Mouse (Mus musculus): ENCODE results near the gene Polr1d. TPM values are rescaled to one million over a fixed set of nuclear protein-coding genes. Genes with fewer than 3 reads are reported as not detected.

The Polr1d gene
- polyA plus RNA-seq, 1 experiment, result 223 TPM

DNA sequence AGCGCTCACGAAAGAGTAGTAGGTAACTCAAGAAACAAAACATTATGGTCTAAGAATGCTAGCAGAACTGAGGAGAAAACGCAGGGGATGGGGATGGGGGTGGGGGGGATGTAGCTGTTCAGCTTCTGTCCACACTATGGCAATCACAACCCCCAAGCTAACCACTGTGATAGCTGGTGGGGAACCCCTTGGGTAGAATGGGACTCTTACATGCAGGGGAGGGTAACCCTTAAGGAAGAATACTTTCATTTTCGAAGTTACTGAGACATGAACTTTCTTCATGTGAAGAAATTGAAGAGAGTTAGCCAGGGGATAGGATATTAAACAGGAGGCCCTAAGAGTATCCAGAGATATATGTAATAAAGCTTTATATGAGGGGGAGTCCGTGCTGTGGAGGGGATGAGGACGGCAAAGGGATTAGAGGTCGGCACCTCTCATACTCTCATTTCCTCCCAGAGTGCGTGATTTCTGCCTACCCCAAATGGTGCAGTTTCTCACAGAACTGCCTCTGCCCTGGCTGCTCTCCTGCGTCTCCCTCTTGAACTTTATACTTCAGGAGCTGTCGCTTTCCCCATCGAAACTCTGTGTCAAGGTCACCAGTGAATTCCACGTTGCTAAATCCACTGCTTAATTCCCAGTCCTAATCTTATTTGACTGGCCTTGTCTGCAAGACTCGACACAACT, 25.9 kb upstream of the Polr1d start:
- Histone ChIP-seq H3K4me1 (ENCODE audit: control insufficient read depth, insufficient read depth, insufficient read length, low read length) (peaks cover 53% of the 10 kb centered on the region), H3K27ac (replicated peaks; ENCODE audit: low read depth, low read length) (peak overlapping the region; percentile 97), H3K4me3 (ENCODE audit: insufficient read depth, low read depth, low read length) (peak overlapping the region; percentile 38)

DNA sequence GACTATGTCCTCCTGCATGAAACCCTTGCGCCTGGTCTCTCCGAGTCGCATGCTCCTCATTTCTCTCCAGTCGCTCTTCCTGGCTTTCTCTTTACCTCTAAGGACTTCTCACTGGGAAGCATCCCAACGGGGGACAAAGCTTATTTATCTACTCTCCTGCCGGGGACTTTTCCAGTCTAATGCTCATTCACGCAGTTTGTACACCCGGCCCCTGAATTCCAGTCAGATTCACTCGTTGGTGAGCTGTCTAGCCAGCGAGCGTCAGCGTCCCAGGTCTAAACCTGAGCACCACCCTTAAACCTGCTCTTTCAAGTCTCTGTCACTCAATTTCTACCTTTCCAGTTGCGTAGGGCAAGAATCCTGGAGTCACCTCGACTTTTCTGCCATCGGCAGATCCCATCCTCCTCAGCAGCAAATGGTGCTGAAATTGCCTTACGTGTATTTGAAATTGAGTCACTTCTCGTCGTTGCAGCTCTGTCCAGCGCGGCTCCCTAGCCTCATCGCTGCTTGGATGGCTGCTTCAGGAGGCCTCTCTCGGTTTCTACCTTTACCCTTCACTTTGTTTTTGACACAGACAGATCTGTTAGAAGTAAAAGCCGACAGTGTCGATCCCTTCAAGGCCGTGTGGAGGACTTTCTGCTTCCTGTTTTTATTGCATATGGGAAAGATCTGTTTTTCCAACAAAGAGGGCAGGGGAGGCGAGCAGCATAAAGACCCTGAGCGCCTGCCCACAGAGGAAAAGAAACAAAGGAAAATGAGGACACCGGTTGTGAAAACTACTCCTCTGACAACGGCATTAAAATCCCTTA, 25.1 kb upstream of the Polr1d start:
- Histone ChIP-seq H3K27ac (replicated peaks; ENCODE audit: low read depth, low read length) (peak overlapping the region; percentile 97), H3K4me1 (ENCODE audit: control insufficient read depth, insufficient read depth, insufficient read length, low read length) (peaks cover 55% of the 10 kb centered on the region), H3K4me3 (ENCODE audit: insufficient read depth, low read depth, low read length) (peak overlapping the region; percentile 38)

DNA sequence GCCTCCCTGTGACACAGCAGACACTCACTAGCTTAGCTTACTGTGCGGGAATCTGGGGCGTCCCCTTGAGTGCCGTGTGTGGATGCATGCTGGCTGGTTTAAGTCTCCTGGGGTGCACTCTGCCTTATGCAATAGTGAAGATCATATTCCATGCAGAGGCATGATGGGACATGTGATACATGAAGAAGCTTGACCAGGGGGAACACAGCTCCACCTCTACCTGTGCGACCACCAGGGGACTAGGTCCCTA, 24.6 kb upstream of the Polr1d start:
- H3K27ac ChIP-seq (replicated peaks; ENCODE audit: low read depth, low read length), result peak overlapping the region; percentile 97
- H3K4me1 ChIP-seq (ENCODE audit: control insufficient read depth, insufficient read depth, insufficient read length, low read length), result peaks cover 56% of the 10 kb centered on the region
- peak overlapping the region; percentile 38; the same call in 1 of the 2 replicates for H3K4me3 ChIP-seq (ENCODE audit: insufficient read depth, low read depth, low read length)

DNA sequence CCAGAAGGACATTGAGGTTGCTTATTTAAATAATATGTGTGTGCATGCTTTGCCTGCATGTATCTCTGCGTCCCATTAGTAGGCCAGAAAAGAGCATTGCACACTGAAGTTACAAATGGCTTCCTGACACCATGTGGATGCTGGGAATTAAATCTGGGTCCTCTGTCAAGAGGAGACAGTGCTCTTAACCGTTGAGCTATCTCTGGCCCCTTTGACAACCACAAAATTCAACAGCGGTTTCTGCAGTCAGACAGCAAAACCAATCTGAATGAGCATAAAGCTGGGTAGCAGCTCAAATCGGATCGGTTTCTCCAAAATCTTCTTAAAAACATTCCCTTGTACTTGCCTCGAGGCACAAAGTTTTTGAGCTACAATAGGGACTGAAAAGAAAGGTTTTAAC, 23.8 kb upstream of the Polr1d start:
- peaks cover 57% of the 10 kb centered on the region for H3K4me1 ChIP-seq (ENCODE audit: control insufficient read depth, insufficient read depth, insufficient read length, low read length)
- peak overlapping the region; percentile 2; the same call in 1 of the 2 replicates for H3K27ac ChIP-seq (replicated peaks; ENCODE audit: low read depth, low read length)
- H3K4me3 ChIP-seq (ENCODE audit: insufficient read depth, low read depth, low read length), result no peak overlapping the region

DNA sequence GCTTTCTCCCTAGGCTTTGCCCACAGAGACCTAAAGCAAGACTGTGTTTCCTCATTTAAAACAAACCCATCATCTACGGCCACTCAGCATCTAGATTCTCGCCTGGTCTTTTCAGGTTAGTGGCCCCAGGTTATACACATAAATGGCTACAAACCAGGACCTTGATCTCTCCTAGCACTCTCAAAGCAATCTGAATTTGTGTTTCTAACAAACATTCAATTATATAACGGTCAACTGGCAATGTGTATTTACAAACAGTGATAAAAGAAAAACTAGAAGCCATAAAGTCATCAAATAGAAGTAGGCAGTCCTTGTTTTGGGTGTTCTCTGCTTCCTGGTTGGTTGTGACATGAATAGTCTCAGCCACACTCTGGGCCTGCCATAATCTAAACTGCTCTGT, 23.4 kb upstream of the Polr1d start:
- Histone ChIP-seq H3K27ac (replicated peaks; ENCODE audit: low read depth, low read length) (peak overlapping the region; percentile 46; the same call in 1 of the 2 replicates), H3K4me3 (ENCODE audit: insufficient read depth, low read depth, low read length) (no peak overlapping the region), H3K4me1 (ENCODE audit: control insufficient read depth, insufficient read depth, insufficient read length, low read length) (peaks cover 61% of the 10 kb centered on the region)

DNA sequence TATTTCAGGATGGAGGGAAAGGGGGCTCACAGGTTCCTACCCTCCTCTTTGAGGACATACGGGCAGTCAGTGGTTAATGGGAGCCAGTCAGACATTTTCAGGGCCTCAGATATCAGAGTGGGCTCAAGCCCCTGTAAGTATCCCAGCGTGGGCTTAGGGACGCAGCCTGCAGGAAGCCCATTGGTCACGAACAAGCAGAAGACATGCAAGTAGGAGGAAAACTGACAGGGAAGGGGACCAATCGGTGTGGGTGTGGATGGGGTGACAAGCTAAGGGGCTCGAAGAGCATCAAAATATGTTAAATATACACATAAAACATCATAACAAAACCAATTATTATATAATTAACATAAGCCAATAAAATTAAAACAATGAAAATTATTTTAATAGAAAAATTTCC, 22.5 kb upstream of the Polr1d start:
- Histone ChIP-seq H3K4me1 (ENCODE audit: control insufficient read depth, insufficient read depth, insufficient read length, low read length) (peaks cover 57% of the 10 kb centered on the region), H3K4me3 (ENCODE audit: insufficient read depth, low read depth, low read length) (no peak overlapping the region), H3K27ac (replicated peaks; ENCODE audit: low read depth, low read length) (peak overlapping the region; percentile 46)

DNA sequence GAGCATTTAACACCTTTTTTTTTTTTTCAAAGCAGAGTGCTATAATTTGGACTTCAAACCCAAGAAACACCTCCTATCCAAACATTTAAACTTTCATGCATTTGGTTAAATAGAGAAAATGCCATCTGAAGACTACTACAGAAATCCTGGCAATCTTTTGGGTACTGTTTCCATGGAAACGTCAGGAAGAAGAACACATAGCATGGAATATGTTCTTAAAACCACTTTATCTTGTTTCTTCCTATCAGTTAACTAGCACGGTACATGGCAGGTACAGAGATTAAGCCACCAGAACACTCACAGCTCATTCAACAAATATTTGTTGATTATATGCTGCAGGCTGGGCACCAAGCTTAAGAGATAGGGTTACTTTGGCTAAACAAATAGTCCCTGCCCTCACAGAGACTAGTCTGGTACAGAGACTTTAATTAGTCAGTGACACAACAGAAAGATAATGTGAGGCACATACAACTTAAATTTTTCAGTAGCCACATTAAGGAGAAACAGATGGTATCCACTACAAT, 22.0 kb upstream of the Polr1d start:
- Histone ChIP-seq H3K4me3 (ENCODE audit: insufficient read depth, low read depth, low read length) (no peak overlapping the region), H3K4me1 (ENCODE audit: control insufficient read depth, insufficient read depth, insufficient read length, low read length) (peaks cover 57% of the 10 kb centered on the region), H3K27ac (replicated peaks; ENCODE audit: low read depth, low read length) (no peak overlapping the region)

DNA sequence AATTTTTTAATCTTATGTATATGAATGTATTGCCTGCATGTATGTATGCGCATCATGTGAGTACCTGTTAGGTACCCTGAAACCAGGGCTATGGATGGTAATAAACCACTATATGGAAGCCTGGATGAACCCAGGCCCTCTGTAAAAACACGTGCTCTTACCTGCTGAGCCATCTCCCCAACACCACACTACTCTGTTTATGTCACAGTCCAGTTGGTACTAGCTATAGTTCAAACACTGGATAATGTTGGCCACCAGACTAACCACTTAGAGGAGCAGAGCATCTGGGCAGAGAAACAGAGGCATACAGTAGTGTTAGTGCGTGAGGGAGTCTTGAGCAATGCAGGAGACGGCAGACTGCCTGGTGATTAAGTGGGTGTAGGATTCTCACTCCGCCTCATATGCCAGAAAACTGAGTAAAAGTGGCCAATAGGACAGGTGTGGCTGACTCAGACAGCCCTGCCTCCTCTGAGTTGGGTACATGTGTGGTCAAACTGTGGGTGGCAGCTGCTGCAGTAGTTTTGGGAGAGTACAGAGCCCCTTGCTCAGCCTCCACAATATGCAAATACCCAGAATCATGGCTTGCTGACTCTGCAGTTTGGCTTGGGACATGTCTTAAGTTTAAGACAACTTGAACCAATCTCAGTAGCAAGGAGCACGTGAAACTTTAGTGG, 21.1 kb upstream of the Polr1d start:
- H3K4me1 ChIP-seq (ENCODE audit: control insufficient read depth, insufficient read depth, insufficient read length, low read length), result peaks cover 56% of the 10 kb centered on the region
- no peak overlapping the region for H3K4me3 ChIP-seq (ENCODE audit: insufficient read depth, low read depth, low read length)
- peak overlapping the region; percentile 93 for H3K27ac ChIP-seq (replicated peaks; ENCODE audit: low read depth, low read length)

DNA sequence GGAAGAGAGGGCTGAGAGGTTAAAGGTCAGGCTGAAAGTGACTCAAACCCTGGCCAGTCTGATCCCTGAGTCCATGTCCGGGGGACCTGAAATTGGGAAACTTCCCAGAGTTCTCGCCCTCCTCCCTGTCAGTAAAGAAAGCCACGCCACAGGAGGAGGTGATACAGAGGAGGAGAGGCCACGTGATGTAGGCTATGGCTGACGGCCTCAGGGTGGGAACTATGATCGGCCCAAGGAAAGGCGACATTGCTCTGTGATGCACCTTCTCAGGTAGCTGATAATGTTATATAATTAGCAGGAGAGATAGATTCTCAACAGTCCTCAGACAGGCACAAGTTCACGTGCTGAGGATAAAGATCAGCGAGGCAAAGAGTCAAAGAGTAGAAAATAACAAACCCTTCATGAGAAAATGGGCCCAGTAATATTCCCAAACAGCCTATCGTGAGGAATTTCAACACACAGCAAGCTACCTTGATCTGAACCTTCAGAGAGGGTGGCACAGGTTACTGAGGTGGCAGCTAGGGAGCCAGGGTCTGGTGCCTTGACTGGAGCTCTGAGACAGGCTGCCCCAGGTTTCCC, 20.0 kb upstream of the Polr1d start:
- Histone ChIP-seq H3K27ac (replicated peaks; ENCODE audit: low read depth, low read length) (peak overlapping the region; percentile 93), H3K4me1 (ENCODE audit: control insufficient read depth, insufficient read depth, insufficient read length, low read length) (peaks cover 58% of the 10 kb centered on the region), H3K4me3 (ENCODE audit: insufficient read depth, low read depth, low read length) (no peak overlapping the region)

DNA sequence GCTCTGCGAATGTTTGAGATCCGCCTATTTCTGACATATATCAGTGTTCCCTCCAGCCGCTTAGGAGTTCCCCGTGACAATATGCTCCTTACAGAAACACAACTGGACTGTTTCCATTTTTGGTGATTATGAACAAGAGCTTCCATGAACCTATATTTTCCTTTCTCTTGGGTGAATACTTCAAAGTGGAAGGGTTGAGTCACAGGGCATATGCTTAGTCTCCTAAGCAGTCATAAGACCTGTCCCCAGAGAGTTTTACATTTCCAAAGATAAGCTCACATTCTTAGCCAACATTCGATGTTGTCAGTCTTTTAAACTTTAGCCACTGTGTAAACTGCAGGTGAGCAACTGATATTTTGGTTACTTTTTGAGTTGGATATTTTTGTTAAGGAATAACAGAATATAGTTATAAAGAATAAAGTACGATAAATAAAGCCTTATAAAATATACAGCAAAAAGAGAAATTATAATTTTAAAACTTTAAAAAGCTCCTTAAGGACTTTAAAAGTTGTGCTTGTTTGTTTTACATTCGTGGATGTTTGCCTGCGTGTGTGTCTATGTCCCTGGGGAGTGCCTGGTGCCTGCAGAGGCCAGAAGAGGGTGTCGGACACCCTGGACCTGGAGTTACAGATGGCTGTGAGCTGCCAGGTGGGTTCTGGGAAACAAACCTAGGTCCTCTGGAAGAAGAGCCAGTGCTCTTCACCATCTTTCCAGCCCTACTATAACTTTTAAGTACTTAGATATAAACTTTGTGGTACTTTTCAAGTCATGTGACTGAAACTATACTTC, 19.0 kb upstream of the Polr1d start:
- H3K4me3 ChIP-seq (ENCODE audit: insufficient read depth, low read depth, low read length), result no peak overlapping the region
- H3K27ac ChIP-seq (replicated peaks; ENCODE audit: low read depth, low read length), result peak overlapping the region; percentile 93
- peaks cover 51% of the 10 kb centered on the region for H3K4me1 ChIP-seq (ENCODE audit: control insufficient read depth, insufficient read depth, insufficient read length, low read length)

DNA sequence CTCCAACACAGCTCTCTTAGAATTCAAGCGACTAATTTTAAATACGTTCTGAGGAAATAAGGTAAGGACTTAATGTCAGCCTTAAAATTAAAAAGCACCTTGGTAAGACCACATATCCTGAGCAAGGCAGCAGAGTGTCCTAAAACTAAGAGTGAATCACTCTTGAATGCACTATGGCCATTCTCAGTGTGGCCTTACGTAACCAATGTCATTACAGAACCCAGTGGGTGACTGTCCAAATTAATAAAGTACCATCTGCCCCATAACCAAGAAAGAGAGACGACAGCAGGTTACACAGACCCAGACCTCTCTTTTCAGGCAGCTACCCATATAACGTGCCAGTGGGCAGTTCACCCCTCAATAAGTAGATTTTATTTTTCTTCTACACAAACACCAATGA, 18.2 kb upstream of the Polr1d start:
- Histone ChIP-seq H3K27ac (replicated peaks; ENCODE audit: low read depth, low read length) (peak overlapping the region; percentile 90), H3K4me3 (ENCODE audit: insufficient read depth, low read depth, low read length) (no peak overlapping the region), H3K4me1 (ENCODE audit: control insufficient read depth, insufficient read depth, insufficient read length, low read length) (peaks cover 45% of the 10 kb centered on the region)

DNA sequence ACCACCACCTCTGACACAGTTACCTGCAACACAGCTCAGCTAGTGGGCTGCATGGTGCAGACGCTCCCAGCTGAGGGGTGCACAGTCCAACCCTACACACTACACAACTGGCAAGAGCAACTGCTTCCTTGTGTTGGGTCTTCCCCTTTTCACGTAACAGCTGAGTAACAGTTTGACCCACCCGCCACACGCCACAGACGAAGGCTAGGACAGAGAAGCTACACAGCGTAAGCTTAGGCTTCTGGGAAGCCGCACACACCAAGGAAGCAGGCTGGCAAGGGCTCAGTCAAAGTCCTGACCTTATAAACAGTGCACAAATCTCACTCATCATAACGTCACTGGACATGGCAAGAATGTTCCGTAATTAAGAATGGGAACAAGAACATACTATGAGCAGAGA, 17.5 kb upstream of the Polr1d start:
- peak overlapping the region; percentile 1; the same call in 1 of the 2 replicates for H3K4me3 ChIP-seq (ENCODE audit: insufficient read depth, low read depth, low read length)
- H3K27ac ChIP-seq (replicated peaks; ENCODE audit: low read depth, low read length), result peak overlapping the region; percentile 42
- peaks cover 42% of the 10 kb centered on the region for H3K4me1 ChIP-seq (ENCODE audit: control insufficient read depth, insufficient read depth, insufficient read length, low read length)

DNA sequence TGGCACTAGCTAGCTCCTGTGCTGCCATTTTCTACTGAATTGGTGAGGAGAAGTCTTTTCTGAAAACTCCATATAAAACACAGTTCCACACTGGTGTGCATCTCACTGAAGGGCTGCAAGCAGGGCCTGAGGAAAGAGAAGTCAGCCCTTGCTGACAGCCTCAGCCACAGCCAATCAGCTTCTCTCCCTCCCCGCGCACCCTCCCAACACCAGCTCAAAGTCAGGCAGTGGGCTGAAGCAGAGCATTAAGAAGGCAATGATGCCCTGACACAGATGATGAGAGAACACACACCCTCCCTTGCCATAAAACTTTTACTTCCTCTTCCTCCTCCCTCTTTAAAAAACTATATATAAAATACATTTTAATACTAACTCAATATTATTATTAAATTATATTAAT, 16.8 kb upstream of the Polr1d start:
- Histone ChIP-seq H3K4me1 (ENCODE audit: control insufficient read depth, insufficient read depth, insufficient read length, low read length) (peaks cover 44% of the 10 kb centered on the region), H3K4me3 (ENCODE audit: insufficient read depth, low read depth, low read length) (no peak overlapping the region), H3K27ac (replicated peaks; ENCODE audit: low read depth, low read length) (peak overlapping the region; percentile 42)

DNA sequence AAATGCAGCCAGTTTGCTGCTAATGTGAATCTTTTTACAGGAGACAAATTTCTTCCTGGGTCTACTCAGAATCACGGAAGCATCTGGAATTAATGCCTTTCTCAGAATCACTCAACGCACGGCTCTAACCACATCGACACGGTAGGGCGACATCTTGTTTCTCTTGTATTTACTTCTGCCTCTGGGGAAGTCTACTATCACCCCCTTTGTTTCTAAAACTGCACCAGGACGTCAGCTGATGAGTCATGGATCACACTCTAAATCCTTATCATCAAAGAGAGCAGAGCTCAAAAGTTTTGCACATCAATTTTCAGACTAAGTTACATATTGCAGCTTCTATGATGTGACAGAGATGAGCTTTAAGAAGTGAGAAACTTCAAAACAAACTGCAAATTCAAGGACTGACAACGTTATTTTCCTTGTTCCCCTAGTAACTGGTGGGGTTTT, 13.6 kb upstream of the Polr1d start:
- peak overlapping the region; percentile 46; the same call in 1 of the 2 replicates for H3K27ac ChIP-seq (replicated peaks; ENCODE audit: low read depth, low read length)
- peaks cover 34% of the 10 kb centered on the region for H3K4me1 ChIP-seq (ENCODE audit: control insufficient read depth, insufficient read depth, insufficient read length, low read length)
- H3K4me3 ChIP-seq (ENCODE audit: insufficient read depth, low read depth, low read length), result no peak overlapping the region

Measured in brown adipose tissue, adult 24 weeks (tissue).